Mouse (Mus musculus) thymus, postnatal 14 days (tissue): Measurements from ENCODE around the gene Serbp1.

Source experiments
- DNase-seq: peaks from one replicate; pipeline ENCODE4 v3.0.0; 2021

Gene Serbp1

DNA sequence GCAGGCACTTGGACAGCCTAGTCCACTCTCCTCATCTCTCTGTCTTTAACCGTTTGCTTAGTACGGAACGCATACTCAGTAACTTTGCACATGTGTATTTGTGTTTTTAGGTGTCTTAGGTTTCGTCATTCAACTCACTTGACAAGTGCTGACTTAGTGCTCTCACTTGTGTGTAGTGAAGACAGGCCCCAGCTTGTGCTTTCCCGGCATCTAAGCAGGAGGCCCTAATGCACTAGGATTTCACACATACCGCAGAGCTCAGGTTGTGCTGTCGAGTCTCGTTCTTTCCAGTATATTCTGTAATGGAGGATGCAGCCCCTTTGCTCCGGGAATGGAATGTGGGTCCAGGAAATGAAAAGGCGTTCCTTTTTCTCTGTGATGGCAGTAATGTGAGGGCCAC lies 65.2 kb downstream of the Serbp1 start:
- DNase-seq, result no peak

- no peak for DNase-seq
Measured at GRCm38 (mm10) chr6:67308994-67309393, 71.0 kb downstream of the Serbp1 start.

DNA sequence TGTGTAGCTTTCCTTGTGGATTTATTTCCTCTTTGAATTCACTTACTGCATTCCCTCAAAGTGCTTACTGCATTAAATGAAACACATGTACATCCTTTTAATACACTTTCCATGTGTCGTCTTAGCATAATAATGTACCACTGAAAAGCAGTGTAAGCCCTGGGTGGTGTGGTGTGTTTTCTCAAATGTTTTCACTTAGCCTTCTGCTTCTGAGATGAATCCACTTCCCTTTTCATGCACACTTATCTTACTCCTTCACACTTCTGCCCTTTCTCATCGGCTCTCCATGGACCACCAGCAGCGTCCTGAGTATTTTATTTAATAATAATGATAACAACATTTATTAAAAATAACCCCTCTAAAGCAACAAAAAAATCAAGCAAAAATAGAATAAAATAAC lies 71.8 kb downstream of the Serbp1 start:
- no peak for DNase-seq

DNA sequence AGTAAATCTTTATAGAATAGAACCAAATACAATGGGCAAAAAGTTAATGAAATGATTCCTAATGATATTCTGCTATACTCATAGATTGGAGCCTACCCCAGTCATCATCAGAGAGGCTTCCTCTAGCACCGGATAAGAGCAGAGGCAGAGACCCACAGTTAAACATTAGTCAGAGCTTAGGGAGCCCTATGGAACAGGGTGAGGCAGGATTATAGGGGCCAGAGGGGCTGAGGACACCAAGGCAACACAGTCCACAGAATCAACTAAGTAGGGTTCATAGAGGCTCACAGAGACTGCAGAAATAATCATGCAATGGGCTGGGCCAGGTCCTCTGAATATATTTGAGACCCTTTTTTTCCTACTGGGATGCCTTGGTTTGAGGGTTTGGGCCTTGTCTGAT lies 76.7 kb downstream of the Serbp1 start:
- DNase-seq, result no peak

DNA sequence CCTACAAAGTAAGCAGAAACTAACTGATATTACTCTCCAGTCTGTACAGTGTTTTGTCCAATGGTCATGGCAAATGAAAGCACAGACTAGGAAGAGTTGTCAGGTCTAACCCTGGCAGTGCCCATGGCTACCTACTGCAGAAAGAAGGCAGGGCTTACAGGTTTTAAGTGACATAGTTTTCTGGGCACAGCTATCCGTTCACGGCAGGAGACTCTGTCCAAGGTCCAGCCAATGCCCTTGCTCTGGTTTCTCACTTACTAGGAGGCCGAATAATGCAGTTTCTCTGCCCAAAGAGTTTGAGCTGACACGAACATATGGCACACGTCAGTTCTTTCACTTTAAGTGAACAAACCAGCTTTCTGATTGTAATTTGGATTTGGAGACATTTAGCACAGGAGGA lies 79.1 kb downstream of the Serbp1 start:
- DNase-seq, result no peak

DNA sequence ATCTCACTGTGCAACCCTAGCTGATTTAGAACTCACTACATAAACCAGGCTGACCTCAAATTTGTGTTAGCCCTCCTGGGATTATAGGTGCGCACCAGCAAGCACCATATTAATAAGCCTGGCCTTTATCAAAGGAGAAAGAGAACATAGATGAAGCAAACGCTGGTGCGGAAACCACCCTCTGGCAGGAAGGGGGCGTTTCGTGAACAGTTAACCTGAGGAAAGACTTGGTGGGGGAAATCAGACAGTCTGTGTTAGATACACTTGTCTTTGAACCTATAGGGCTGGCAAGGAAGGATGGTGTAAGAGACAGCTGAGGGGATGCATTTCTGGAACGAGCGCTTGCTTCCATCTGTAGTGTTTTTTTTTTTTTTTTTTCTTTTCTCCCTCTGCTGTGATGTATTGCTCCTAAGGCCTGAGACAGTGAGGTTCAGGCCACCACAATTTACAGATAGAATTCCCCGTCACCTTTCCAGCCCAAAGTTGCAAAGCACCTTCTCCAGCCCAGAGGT lies 79.9 kb downstream of the Serbp1 start:
- DNase-seq, result peak; percentile 71

DNA sequence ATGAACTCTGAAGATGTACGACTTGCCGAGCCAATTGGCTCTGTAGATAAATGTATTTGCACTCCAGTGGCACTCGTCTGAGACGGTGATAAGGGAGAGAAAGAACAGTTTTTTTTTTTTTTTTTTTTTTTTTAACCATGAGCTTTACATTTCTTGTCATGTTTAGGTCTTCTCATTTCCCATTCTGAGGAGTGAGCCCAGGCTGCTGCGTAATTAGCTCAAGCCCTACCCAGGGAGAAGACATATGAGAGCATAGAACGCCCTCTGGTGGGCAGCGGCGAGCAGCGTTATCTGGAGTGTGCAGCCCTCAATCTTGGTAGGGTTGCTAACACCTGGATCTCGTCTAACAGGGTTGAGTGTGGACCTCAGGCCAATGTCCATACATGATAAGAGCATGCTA lies 80.5 kb downstream of the Serbp1 start:
- DNase-seq, result peak; percentile 79

DNA sequence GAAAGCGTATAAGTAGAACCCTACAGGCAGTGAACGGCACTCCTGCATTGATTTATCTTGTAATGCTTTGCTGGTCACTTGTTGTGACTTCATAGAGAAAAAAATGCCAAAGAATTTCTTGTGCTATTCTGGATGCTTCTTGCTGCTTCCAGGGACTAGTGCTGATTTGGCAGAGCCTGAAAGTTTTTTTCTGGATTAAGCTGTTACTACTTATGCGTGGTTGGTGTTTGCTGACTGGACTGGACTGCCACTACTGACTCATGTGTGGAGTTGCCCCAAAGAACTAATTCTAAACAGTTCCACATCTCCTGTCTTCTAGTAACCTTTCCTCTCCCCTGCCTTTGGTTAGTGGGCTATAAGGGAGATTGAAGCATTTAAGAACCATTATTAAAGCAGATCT lies 85.8 kb downstream of the Serbp1 start:
- no peak for DNase-seq

DNA sequence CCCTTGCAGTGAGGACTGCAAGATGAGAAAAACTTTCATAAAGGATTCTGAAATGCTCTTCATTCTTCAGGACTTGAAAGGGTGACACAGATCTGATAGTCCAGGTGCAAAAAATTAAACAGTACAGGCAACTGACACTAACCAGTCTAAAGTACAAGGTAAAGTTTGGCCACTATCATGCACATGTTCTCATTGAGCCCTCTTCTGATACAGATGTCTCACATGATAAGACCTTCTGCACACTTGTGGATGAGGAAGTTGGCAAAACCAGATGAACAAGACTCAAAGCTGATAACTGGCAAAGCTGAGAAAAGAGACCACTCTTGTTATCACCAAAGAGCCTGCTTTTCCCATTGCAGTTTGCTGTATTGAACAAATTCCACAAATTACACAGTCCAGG lies 100.0 kb downstream of the Serbp1 start:
- DNase-seq, result no peak

DNA sequence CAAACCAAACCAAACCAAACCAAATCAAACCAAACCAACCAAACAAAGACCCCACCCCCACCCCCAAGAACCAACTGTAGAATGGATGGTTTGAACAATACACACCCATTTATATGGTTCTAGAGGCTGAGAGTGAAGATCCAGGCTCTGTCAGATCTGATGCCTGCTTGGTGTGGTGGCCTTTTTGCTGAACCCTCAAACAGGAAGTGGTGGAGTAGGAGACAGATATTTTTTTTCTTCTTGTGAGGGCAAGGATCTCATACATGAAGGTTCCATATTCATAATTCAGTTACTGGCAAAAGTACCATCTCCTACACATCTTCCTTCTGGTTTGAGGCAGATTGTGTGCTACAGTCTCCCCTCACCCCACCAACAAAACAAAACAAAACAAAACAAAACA lies 101.5 kb downstream of the Serbp1 start:
- DNase-seq, result peak; percentile 50
